Mouse (Mus musculus) gastrocnemius, postnatal 36 days (tissue): ENCODE results near the gene Olfr145. TPM values are rescaled to one million over a fixed set of nuclear protein-coding genes. Genes with fewer than 3 reads are reported as not detected.
A peak's percentile ranks its signal among the peaks of the same experiment; 100 is the strongest.

Experiments used
- DNase-seq, 2 experiments: peaks; one replicate each; pipeline ENCODE4 v3.0.0; 2022
- intact Hi-C: fragments of 180-260 bp; cut with DNase I; formaldehyde crosslinking; loops from one replicate; pipeline ENCODE4 v1.15.1; 2025
- long read RNA-seq, 2 experiments: library from polyadenylated mRNA; stranded (forward); transcript quantifications; one replicate each; pipeline ENCODE4 v2.0.0; 2021
- total RNA-seq, 2 experiments: library from RNA; stranded (reverse); gene quantifications; 2 replicates each; pipeline ENCODE4 v1.2.3; 2021

The Olfr145 gene
- total RNA-seq: not detected
- long read RNA-seq, experiment 1: 0 reads
- long read RNA-seq, experiment 2: 0 reads

GRCm38 (mm10) chr9:37896661-37897060 is at the start of gene Olfr145:
Gene Olfr145 (plus strand): TSS chr9:37896724.
- intact Hi-C loops: loop anchor here (2.0 kb wide), 1 partner anchor 24 kb away; no protein-coding TSS in a partner anchor
- no peak for DNase-seq

DNA sequence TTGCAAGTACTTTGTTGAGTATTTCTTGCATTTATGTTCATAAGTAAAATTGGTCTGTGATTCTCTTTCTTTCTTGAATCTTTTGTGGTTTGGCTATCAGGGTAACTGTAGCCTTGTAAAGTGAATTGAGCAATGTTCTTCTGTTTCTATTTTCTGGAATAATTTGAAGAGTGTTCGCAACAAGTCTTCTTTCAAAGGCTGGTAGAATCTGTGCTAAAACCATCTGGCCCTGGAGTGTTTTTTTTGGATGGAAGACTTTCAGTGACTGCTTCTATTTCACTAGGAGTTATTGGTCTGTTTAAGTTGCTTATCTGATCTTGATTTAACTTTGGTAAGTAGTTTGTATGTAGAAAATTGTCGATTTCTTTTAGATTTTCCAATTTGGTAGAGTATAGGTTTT is 47.3 kb upstream of the Olfr145 start:
- no peak for DNase-seq
- intact Hi-C loops: no loop called here

- no peak for DNase-seq
- intact Hi-C loops: no loop called here
Observed at GRCm38 (mm10) chr9:37853969-37854368, 42.6 kb upstream of the Olfr145 start, which contains the start of gene Olfr877. Gene Olfr877 (plus strand): TSS chr9:37854269.

GRCm38 (mm10) chr9:37863325-37863724 is 33.2 kb upstream of the Olfr145 start:
- intact Hi-C loops: no loop called here
- no peak for DNase-seq

- DNase-seq: no peak
- intact Hi-C loops: no loop called here
Observed at GRCm38 (mm10) chr9:37870246-37870645, 26.3 kb upstream of the Olfr145 start.

GRCm38 (mm10) chr9:37871097-37871496 is 25.4 kb upstream of the Olfr145 start:
- DNase-seq: no peak
- intact Hi-C loops: no loop called here

DNA sequence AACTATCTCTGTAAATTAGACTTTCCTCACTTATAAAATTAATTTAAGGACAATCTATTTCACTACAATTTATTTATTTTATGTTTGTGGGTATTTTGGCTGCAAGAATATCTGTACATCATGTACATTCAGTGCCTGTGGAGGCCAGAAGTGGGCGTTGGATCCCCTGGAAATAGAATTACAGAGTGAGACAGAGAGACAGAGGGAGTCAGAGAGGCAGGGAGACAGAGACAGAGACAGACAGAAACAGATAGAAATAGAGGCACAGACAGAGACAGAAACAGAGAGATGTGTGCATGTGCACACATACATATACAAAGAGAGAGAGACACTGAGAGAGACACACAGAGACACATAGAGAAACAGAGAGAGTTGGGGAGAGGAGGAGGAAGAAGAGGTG is 25.0 kb upstream of the Olfr145 start:
- intact Hi-C loops: no loop called here
- DNase-seq: no peak

- no peak for DNase-seq
- intact Hi-C loops: no loop called here
Observed at GRCm38 (mm10) chr9:37890960-37891359, 5.6 kb upstream of the Olfr145 start.

DNA sequence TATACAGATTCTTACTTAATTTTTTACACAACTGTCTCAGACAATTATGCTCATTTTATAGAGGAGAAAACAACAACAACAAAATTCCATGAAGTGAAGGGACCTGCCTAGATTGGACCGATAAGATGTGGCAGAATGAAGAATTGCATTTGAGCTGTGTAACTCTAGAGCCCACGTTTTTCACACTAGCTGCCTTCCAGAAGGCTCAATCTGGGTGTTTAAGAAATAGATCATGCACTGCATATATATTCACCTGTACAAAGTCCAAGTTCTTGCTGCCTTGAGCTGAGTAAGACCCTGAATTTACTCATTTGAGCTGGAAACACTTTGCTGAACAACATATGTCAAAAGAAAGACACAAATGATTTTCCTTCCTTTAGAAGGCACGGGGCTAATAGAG is 9.0 kb downstream of the Olfr145 start:
- no peak for DNase-seq
- intact Hi-C loops: no loop called here

DNA sequence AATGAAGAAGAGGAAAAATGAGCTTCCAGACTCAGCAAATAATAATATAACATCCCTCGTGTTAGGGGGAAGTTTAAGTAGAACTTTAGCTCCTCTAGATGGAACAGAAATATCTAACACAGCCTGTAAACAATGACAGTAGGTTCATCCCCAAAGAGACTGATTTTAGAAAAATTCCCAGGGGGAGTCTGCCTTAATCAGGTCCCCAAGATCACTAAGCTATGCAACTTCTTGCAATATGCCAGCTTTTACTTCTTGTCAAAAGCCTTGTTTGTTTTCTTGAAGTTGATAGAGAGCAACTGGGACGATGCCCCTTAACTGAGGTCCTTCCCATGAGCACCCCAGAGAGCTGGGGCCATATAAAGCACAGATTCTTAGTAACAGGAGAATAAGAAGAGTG is 21.0 kb downstream of the Olfr145 start, which contains the start of gene Olfr878:
TSS of gene Olfr878 (plus strand) at position 301 of the 400 bp plus-strand sequence.
- no peak for DNase-seq
- intact Hi-C loops: no loop called here

DNA sequence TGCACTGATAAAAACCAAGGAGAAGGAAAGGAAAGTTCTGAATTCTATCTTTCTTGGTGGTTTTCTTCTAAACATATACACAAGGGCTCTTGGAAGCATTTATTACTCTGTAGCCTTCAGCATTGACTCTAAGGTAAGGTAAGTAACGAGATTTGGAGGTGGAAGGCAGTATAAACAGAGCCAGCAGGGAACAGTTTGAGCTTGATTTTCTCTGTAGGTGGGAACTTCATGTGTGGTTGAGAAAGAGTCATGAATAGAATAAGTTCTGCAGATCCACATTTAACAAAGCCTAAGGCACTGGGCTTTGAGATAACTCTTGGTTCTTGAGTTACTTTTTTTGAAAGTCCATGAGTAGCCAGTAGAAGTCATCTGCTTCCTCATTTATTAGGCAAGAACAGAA is 21.5 kb downstream of the Olfr145 start:
- no peak for DNase-seq
- intact Hi-C loops: no loop called here

GRCm38 (mm10) chr9:37924194-37924593 is 27.7 kb downstream of the Olfr145 start:
- intact Hi-C loops: no loop called here
- DNase-seq: no peak

GRCm38 (mm10) chr9:37925445-37925844 is 28.9 kb downstream of the Olfr145 start:
- no peak for DNase-seq
- intact Hi-C loops: no loop called here

DNA sequence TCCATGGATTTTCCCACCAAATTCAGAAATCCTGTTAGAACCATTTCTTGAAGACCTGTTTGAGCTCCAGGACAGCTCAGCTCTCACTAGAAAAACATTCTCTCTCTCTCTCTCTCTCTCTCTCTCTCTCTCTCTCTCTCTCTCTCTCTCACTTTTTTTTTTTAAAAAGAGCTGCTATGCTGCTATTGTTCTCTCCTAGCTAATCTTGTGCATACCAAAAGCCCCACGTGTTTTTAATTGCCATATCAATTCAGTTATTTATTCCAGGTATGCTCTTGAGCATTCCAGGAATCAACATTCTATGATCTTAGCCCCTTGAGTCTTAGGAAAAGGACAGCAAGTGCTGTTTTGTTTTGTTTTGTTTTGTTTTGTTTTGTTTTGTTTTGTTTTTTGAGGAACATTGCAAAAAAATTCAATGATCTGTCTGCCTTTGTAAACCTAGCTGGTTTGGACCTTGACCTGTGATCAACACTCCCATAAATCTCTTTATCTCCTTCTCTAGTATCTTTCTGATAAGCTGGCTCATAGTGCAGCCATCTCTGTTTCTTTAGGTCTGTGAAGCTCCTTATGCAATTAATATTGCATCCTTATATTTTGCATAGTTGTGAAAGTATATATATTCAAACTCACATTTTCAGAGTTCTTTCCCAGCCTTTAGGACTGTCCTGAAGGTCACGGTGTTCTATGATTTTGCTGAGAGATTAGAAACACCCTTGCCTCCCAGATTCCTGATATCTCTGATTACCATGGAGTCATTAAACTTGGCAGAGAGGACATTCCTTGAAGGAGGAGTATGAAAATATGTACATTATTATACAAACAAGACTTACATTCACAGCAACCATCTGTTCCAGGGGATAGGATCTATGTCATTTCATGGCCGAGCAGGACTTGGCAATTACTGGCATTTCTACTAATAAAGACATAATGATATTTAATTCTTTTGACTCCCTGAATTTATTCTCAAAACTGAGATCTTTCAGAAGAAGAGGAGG is 29.8 kb downstream of the Olfr145 start:
- intact Hi-C loops: no loop called here
- no peak for DNase-seq

- intact Hi-C loops: loop anchor here (2.0 kb wide), 1 partner anchor 242 kb away; no protein-coding TSS in a partner anchor
- peak in 1 of 2 experiments; percentile 13 for DNase-seq
Observed at GRCm38 (mm10) chr9:37932519-37932918, 36.0 kb downstream of the Olfr145 start.

- intact Hi-C loops: no loop called here
- DNase-seq: no peak
Observed at GRCm38 (mm10) chr9:37934146-37934545, 37.6 kb downstream of the Olfr145 start.

DNA sequence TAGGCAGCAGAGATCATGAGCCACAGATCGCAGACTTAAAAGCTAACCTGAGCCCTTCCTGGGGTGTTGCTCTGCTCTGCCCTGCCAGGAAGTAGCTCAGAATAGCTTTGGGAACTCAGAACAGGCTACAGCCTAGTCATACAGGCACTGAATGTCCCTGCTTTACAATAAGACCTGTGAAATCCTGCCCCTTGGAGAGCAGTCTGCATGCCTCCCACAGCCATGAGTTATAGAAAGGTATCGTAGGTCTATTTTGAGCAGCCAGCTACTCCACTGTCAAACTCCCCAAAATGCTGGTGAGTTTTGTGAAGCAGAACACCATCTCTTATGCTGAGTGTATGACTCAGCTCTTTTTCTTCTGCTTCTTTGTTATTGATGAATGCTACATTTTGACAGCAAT is 44.6 kb downstream of the Olfr145 start:
- DNase-seq: no peak
- intact Hi-C loops: no loop called here

Other genes starting within 250 kb of the Olfr145 start
- gene Tbrg1, start 239.4 kb upstream of the Olfr145 start, total RNA-seq: 10 to 100 TPM; 27.7 to 32.7 TPM
- not detected for gene Panx3, start 227.5 kb upstream of the Olfr145 start, total RNA-seq
- gene Olfr160, start 180.5 kb upstream of the Olfr145 start, total RNA-seq: not detected
- not detected for gene Olfr874, start 151.6 kb upstream of the Olfr145 start, total RNA-seq
- gene Olfr875, start 124.9 kb upstream of the Olfr145 start, total RNA-seq: not detected
- not detected for gene Olfr876, start 93.7 kb upstream of the Olfr145 start, total RNA-seq
- not detected for gene Olfr877, start 42.5 kb upstream of the Olfr145 start, total RNA-seq
- not detected for gene Olfr878, start 21.1 kb downstream of the Olfr145 start, total RNA-seq
- not detected for gene Olfr881, start 95.1 kb downstream of the Olfr145 start, total RNA-seq
- not detected for gene Olfr883, start 129.1 kb downstream of the Olfr145 start, total RNA-seq
- gene Olfr884, start 149.8 kb downstream of the Olfr145 start, total RNA-seq: not detected
- gene Olfr885, start 164.6 kb downstream of the Olfr145 start, total RNA-seq: not detected
- gene Olfr887, start 187.3 kb downstream of the Olfr145 start, total RNA-seq: not detected
- not detected for gene Olfr888, start 211.4 kb downstream of the Olfr145 start, total RNA-seq
- not detected for gene Olfr889, start 218.5 kb downstream of the Olfr145 start, total RNA-seq
- gene Olfr890, start 245.8 kb downstream of the Olfr145 start, total RNA-seq: not detected